Mouse (Mus musculus): ENCODE measurements around the gene Kcnk18. TPM values are rescaled to one million over a fixed set of nuclear protein-coding genes. Genes with fewer than 3 reads are reported as not detected.

Kcnk18 gene
- total and polyA plus RNA-seq, 2 experiments: not detected

GRCm38 (mm10) chr19:59208475-59208874 lies 10.5 kb upstream of the Kcnk18 start:
- Histone ChIP-seq H3K4me3 (ENCODE audit: insufficient read depth, low read depth, low read length) (no peak overlapping the region), H3K79me2 (ENCODE audit: control insufficient read depth, insufficient read depth, low read length) (no peaks in the 10 kb centered on the region), H3K4me1 (ENCODE audit: control insufficient read depth, insufficient read depth, low read length) (no peaks in the 10 kb centered on the region), H3K9ac (ENCODE audit: low read depth, low read length) (no peak overlapping the region), H3K27me3 (ENCODE audit: control insufficient read depth, insufficient read depth, low read length) (no peaks in the 10 kb centered on the region; the same call in 1 of the 2 replicates), H3K36me3 (ENCODE audit: control insufficient read depth, insufficient read depth, low read length) (no peaks in the 10 kb centered on the region), H3K27ac (replicated peaks; ENCODE audit: insufficient read depth, low read depth, low read length) (no peak overlapping the region)
- WGBS: 29% methylated on average over 5 of the region's 5 CpGs
- TF ChIP-seq POLR2A (IDR thresholded peaks at IDR 0.05; ENCODE audit: extremely low read depth, insufficient read depth, low read length) (no peak), CTCF (IDR thresholded peaks at IDR 0.05; ENCODE audit: low read depth, low read length) (peak; percentile 55; the same call in 1 of the 2 replicates)
- DNase-seq (ENCODE audit: extremely low read depth, low read depth, low spot score): peak; percentile 21

- Histone ChIP-seq H3K9ac (ENCODE audit: low read depth, low read length) (no peak overlapping the region), H3K27me3 (ENCODE audit: control insufficient read depth, insufficient read depth, low read length) (no peaks in the 10 kb centered on the region), H3K4me1 (ENCODE audit: control insufficient read depth, insufficient read depth, low read length) (no peaks in the 10 kb centered on the region), H3K27ac (replicated peaks; ENCODE audit: insufficient read depth, low read depth, low read length) (no peak overlapping the region), H3K36me3 (ENCODE audit: control insufficient read depth, insufficient read depth, low read length) (no peaks in the 10 kb centered on the region), H3K4me3 (ENCODE audit: insufficient read depth, low read depth, low read length) (no peak overlapping the region), H3K79me2 (ENCODE audit: control insufficient read depth, insufficient read depth, low read length) (no peaks in the 10 kb centered on the region)
- DNase-seq (ENCODE audit: extremely low read depth, low read depth, low spot score): no peak
- TF ChIP-seq POLR2A (IDR thresholded peaks at IDR 0.05; ENCODE audit: extremely low read depth, insufficient read depth, low read length) (no peak), CTCF (IDR thresholded peaks at IDR 0.05; ENCODE audit: low read depth, low read length) (no peak)
- 58% methylated on average over 2 of the region's 2 CpGs for WGBS
These were observed 10.0 kb upstream of the Kcnk18 start for GRCm38 (mm10) chr19:59208986-59209385.

GRCm38 (mm10) chr19:59216891-59217290 lies 2.1 kb upstream of the Kcnk18 start:
- 76% methylated on average over 3 of the region's 3 CpGs for WGBS
- TF ChIP-seq CTCF (IDR thresholded peaks at IDR 0.05; ENCODE audit: low read depth, low read length): no peak
- TF ChIP-seq POLR2A (IDR thresholded peaks at IDR 0.05; ENCODE audit: extremely low read depth, insufficient read depth, low read length): no peak

GRCm38 (mm10) chr19:59221131-59221530 lies 2.1 kb downstream of the Kcnk18 start:
- H3K9ac ChIP-seq (ENCODE audit: low read depth, low read length): no peak overlapping the region
- no peak overlapping the region for H3K27ac ChIP-seq (replicated peaks; ENCODE audit: insufficient read depth, low read depth, low read length)
- no peaks in the 10 kb centered on the region for H3K79me2 ChIP-seq (ENCODE audit: control insufficient read depth, insufficient read depth, low read length)
- H3K27me3 ChIP-seq (ENCODE audit: control insufficient read depth, insufficient read depth, low read length): no peaks in the 10 kb centered on the region
- WGBS: 71% methylated on average over 3 of the region's 3 CpGs
- H3K36me3 ChIP-seq (ENCODE audit: control insufficient read depth, insufficient read depth, low read length): no peaks in the 10 kb centered on the region
- H3K4me3 ChIP-seq (ENCODE audit: insufficient read depth, low read depth, low read length): no peak overlapping the region
- TF ChIP-seq POLR2A (IDR thresholded peaks at IDR 0.05; ENCODE audit: extremely low read depth, insufficient read depth, low read length) (no peak), CTCF (IDR thresholded peaks at IDR 0.05; ENCODE audit: low read depth, low read length) (no peak)
- no peak for DNase-seq (ENCODE audit: extremely low read depth, low read depth, low spot score)
- H3K4me1 ChIP-seq (ENCODE audit: control insufficient read depth, insufficient read depth, low read length): no peaks in the 10 kb centered on the region

More at GRCm38 (mm10) chr19:59216891-59217290, 2.1 kb upstream of the Kcnk18 start:
- Histone ChIP-seq H3K4me1 (ENCODE audit: control insufficient read depth, insufficient read depth, low read length) (no peaks in the 10 kb centered on the region), H3K79me2 (ENCODE audit: control insufficient read depth, insufficient read depth, low read length) (no peaks in the 10 kb centered on the region), H3K9ac (ENCODE audit: low read depth, low read length) (no peak overlapping the region), H3K27me3 (ENCODE audit: control insufficient read depth, insufficient read depth, low read length) (no peaks in the 10 kb centered on the region), H3K36me3 (ENCODE audit: control insufficient read depth, insufficient read depth, low read length) (no peaks in the 10 kb centered on the region), H3K27ac (replicated peaks; ENCODE audit: insufficient read depth, low read depth, low read length) (no peak overlapping the region), H3K4me3 (ENCODE audit: insufficient read depth, low read depth, low read length) (no peak overlapping the region)
- DNase-seq (ENCODE audit: extremely low read depth, low read depth, low spot score): no peak

GRCm38 (mm10) chr19:59228376-59228775 lies 9.4 kb downstream of the Kcnk18 start:
- Histone ChIP-seq H3K4me3 (ENCODE audit: insufficient read depth, low read depth, low read length) (no peak overlapping the region), H3K27me3 (ENCODE audit: control insufficient read depth, insufficient read depth, low read length) (no peaks in the 10 kb centered on the region), H3K27ac (replicated peaks; ENCODE audit: insufficient read depth, low read depth, low read length) (no peak overlapping the region), H3K79me2 (ENCODE audit: control insufficient read depth, insufficient read depth, low read length) (no peaks in the 10 kb centered on the region), H3K9ac (ENCODE audit: low read depth, low read length) (no peak overlapping the region), H3K4me1 (ENCODE audit: control insufficient read depth, insufficient read depth, low read length) (no peaks in the 10 kb centered on the region), H3K36me3 (ENCODE audit: control insufficient read depth, insufficient read depth, low read length) (no peaks in the 10 kb centered on the region)
- WGBS: 62% methylated on average over 3 of the region's 3 CpGs
- DNase-seq (ENCODE audit: extremely low read depth, low read depth, low spot score): no peak
- TF ChIP-seq POLR2A (IDR thresholded peaks at IDR 0.05; ENCODE audit: extremely low read depth, insufficient read depth, low read length): no peak
- TF ChIP-seq CTCF (IDR thresholded peaks at IDR 0.05; ENCODE audit: low read depth, low read length): no peak

GRCm38 (mm10) chr19:59232786-59233185 lies 13.8 kb downstream of the Kcnk18 start:
- no peaks in the 10 kb centered on the region for H3K27me3 ChIP-seq (ENCODE audit: control insufficient read depth, insufficient read depth, low read length)
- no peak for DNase-seq (ENCODE audit: extremely low read depth, low read depth, low spot score)
- WGBS: 73% methylated on average over 5 of the region's 5 CpGs
- no peak overlapping the region for H3K9ac ChIP-seq (ENCODE audit: low read depth, low read length)
- H3K36me3 ChIP-seq (ENCODE audit: control insufficient read depth, insufficient read depth, low read length): no peaks in the 10 kb centered on the region
- H3K79me2 ChIP-seq (ENCODE audit: control insufficient read depth, insufficient read depth, low read length): no peaks in the 10 kb centered on the region
- H3K4me3 ChIP-seq (ENCODE audit: insufficient read depth, low read depth, low read length): no peak overlapping the region
- H3K27ac ChIP-seq (replicated peaks; ENCODE audit: insufficient read depth, low read depth, low read length): no peak overlapping the region
- H3K4me1 ChIP-seq (ENCODE audit: control insufficient read depth, insufficient read depth, low read length): no peaks in the 10 kb centered on the region
- TF ChIP-seq POLR2A (IDR thresholded peaks at IDR 0.05; ENCODE audit: extremely low read depth, insufficient read depth, low read length) (no peak), CTCF (IDR thresholded peaks at IDR 0.05; ENCODE audit: low read depth, low read length) (no peak)
